Mouse (Mus musculus): ENCODE measurements around the gene Kcne2. TPM values are rescaled to one million over a fixed set of nuclear protein-coding genes. Genes with fewer than 3 reads are reported as not detected.
A peak's percentile ranks its signal among the peaks of the same experiment; 100 is the strongest.

Kcne2 gene
- total RNA-seq (2021) = under 1 TPM; 0.38 to 0.42 TPM

GRCm38 (mm10) chr16:92292101-92292500 is at the start of gene Kcne2:
Gene Kcne2 (plus strand): TSS chr16:92292389.
- no peak for DNase-seq (ENCODE audit: extremely low spot score in 1 of 2, low spot score in 1 of 2)

GRCm38 (mm10) chr16:92245909-92246308 is 46.3 kb upstream of the Kcne2 start:
- DNase-seq (ENCODE audit: extremely low spot score in 1 of 2, low spot score in 1 of 2) = no peak

- no peak for DNase-seq (ENCODE audit: extremely low spot score in 1 of 2, low spot score in 1 of 2)
These were observed 45.2 kb upstream of the Kcne2 start for GRCm38 (mm10) chr16:92246974-92247373.

- DNase-seq (ENCODE audit: extremely low spot score in 1 of 2, low spot score in 1 of 2) = no peak
These were observed 44.5 kb upstream of the Kcne2 start for GRCm38 (mm10) chr16:92247700-92248099.

- DNase-seq (ENCODE audit: extremely low spot score in 1 of 2, low spot score in 1 of 2) = no peak
These were observed 42.5 kb upstream of the Kcne2 start for GRCm38 (mm10) chr16:92249681-92250080.

GRCm38 (mm10) chr16:92250452-92250851 is 41.7 kb upstream of the Kcne2 start:
- no peak for DNase-seq (ENCODE audit: extremely low spot score in 1 of 2, low spot score in 1 of 2)

- DNase-seq (ENCODE audit: extremely low spot score in 1 of 2, low spot score in 1 of 2) = no peak
These were observed 37.9 kb upstream of the Kcne2 start for GRCm38 (mm10) chr16:92254316-92254715.

- DNase-seq (ENCODE audit: extremely low spot score in 1 of 2, low spot score in 1 of 2) = no peak
These were observed 24.3 kb upstream of the Kcne2 start for GRCm38 (mm10) chr16:92267861-92268260.

GRCm38 (mm10) chr16:92274516-92274915 is 17.7 kb upstream of the Kcne2 start:
- no peak for DNase-seq (ENCODE audit: extremely low spot score in 1 of 2, low spot score in 1 of 2)

- no peak for DNase-seq (ENCODE audit: extremely low spot score in 1 of 2, low spot score in 1 of 2)
These were observed 16.7 kb upstream of the Kcne2 start for GRCm38 (mm10) chr16:92275526-92275925.

GRCm38 (mm10) chr16:92282671-92283070 is 9.5 kb upstream of the Kcne2 start:
- no peak for DNase-seq (ENCODE audit: extremely low spot score in 1 of 2, low spot score in 1 of 2)

GRCm38 (mm10) chr16:92285068-92285467 is 7.1 kb upstream of the Kcne2 start:
- no peak for DNase-seq (ENCODE audit: extremely low spot score in 1 of 2, low spot score in 1 of 2)

- DNase-seq (ENCODE audit: extremely low spot score in 1 of 2, low spot score in 1 of 2) = peak; percentile 88 to 98
These were observed 5.6 kb upstream of the Kcne2 start for GRCm38 (mm10) chr16:92286609-92287008.

GRCm38 (mm10) chr16:92288778-92289177 is 3.4 kb upstream of the Kcne2 start:
- no peak for DNase-seq (ENCODE audit: extremely low spot score in 1 of 2, low spot score in 1 of 2)

- DNase-seq (ENCODE audit: extremely low spot score in 1 of 2, low spot score in 1 of 2) = no peak
These were observed 2.1 kb upstream of the Kcne2 start for GRCm38 (mm10) chr16:92290045-92290444.

- no peak for DNase-seq (ENCODE audit: extremely low spot score in 1 of 2, low spot score in 1 of 2)
These were observed 2.2 kb downstream of the Kcne2 start for GRCm38 (mm10) chr16:92294267-92294970.

GRCm38 (mm10) chr16:92295328-92295727 is 3.1 kb downstream of the Kcne2 start:
- no peak for DNase-seq (ENCODE audit: extremely low spot score in 1 of 2, low spot score in 1 of 2)

GRCm38 (mm10) chr16:92300649-92301411 is 8.6 kb downstream of the Kcne2 start, which contains the start of gene Smim11:
Gene Smim11 (plus strand): TSS chr16:92301286.
- DNase-seq (ENCODE audit: extremely low spot score in 1 of 2, low spot score in 1 of 2) = peak; percentile 88 to 91

GRCm38 (mm10) chr16:92301412-92301806 is 9.2 kb downstream of the Kcne2 start:
- DNase-seq (ENCODE audit: extremely low spot score in 1 of 2, low spot score in 1 of 2) = peak in 1 of 2 experiments; percentile 31

GRCm38 (mm10) chr16:92301989-92302388 is 9.8 kb downstream of the Kcne2 start:
- DNase-seq (ENCODE audit: extremely low spot score in 1 of 2, low spot score in 1 of 2) = no peak

- no peak for DNase-seq (ENCODE audit: extremely low spot score in 1 of 2, low spot score in 1 of 2)
These were observed 10.3 kb downstream of the Kcne2 start for GRCm38 (mm10) chr16:92302506-92302905.

GRCm38 (mm10) chr16:92305519-92305918 is 13.3 kb downstream of the Kcne2 start:
- DNase-seq (ENCODE audit: extremely low spot score in 1 of 2, low spot score in 1 of 2) = no peak

Data from layer of hippocampus, postnatal 25 days (tissue).